7 mouse cellular contexts compared by ENCODE assay signal in genomic region chr12:17691891-17692321, GRCm38 (mm10). TPM values are rescaled to one million over a fixed set of nuclear protein-coding genes. Genes with fewer than 3 reads are reported as not detected.
DNase-seq lines count a peak whose midpoint lies in the region; ATAC-seq lines count a peak whose summit lies in the region.

No protein-coding gene starts in this region.

- H3K4me3 ChIP-seq in limb, embryonic 11.5 days (ENCODE audit: low read depth, low read length): peak overlapping the region; percentile 77
- peak overlapping the region; percentile 75 for H3K4me3 ChIP-seq in midbrain, embryonic 12.5 days

- H3K4me2 ChIP-seq in limb, embryonic 11.5 days (ENCODE audit: low read depth, severe bottlenecking): peak overlapping the region; percentile 93
- H3K4me2 ChIP-seq in midbrain, embryonic 12.5 days (replicated peaks): peak overlapping the region; percentile 91

- peak; percentile 54 for DNase-seq in 416B (ENCODE audit: low read depth)
- DNase-seq in CD4-positive, CD25-positive, alpha-beta regulatory T cell, adult 2 months (ENCODE audit: low read depth, low spot score): peak; percentile 74
- peak; percentile 60 for DNase-seq in embryo, embryonic 11 days
- DNase-seq in heart, postnatal 10 days: peak; percentile 39 to 51
- peak; percentile 41 for DNase-seq in limb, embryonic 11.5 days (ENCODE audit: low spot score)
- DNase-seq in thymus, postnatal 25 days: peak; percentile 73

- no peak for ATAC-seq in limb, embryonic 11.5 days (ENCODE audit: insufficient number of reproducible peaks, low FRiP score, low TSS enrichment, low read depth)
- ATAC-seq in midbrain, embryonic 12.5 days (ENCODE audit: low FRiP score, low read depth): no peak

- no peak overlapping the region for H3K27ac ChIP-seq in limb, embryonic 11.5 days (replicated peaks; ENCODE audit: low read depth, low read length)
- H3K27ac ChIP-seq in midbrain, embryonic 12.5 days (replicated peaks): no peak overlapping the region

- intact Hi-C loops in heart, postnatal 10 days (cut with DNase I): loop anchor here (5.0 kb wide), 5 partner anchors 35 to 140 kb away; no protein-coding TSS in a partner anchor

- H3K9me3 ChIP-seq in limb, embryonic 11.5 days (ENCODE audit: control insufficient read depth, low read length): no peaks in the 10 kb centered on the region
- H3K9me3 ChIP-seq in midbrain, embryonic 12.5 days: no peaks in the 10 kb centered on the region

- H3K9ac ChIP-seq in limb, embryonic 11.5 days (ENCODE audit: low read length): peak overlapping the region; percentile 57
- H3K9ac ChIP-seq in midbrain, embryonic 12.5 days (replicated peaks): peak overlapping the region; percentile 73

- H3K27me3 ChIP-seq in limb, embryonic 11.5 days (ENCODE audit: control insufficient read depth, insufficient read depth, low read length): no peaks in the 10 kb centered on the region
- H3K27me3 ChIP-seq in midbrain, embryonic 12.5 days: peaks cover 6% of the 10 kb centered on the region

- H3K36me3 ChIP-seq in limb, embryonic 11.5 days (ENCODE audit: control insufficient read depth, insufficient read depth, low read length): no peaks in the 10 kb centered on the region
- no peaks in the 10 kb centered on the region for H3K36me3 ChIP-seq in midbrain, embryonic 12.5 days

- H3K4me1 ChIP-seq in limb, embryonic 11.5 days (ENCODE audit: control insufficient read depth, insufficient read depth, low read length): peaks cover 17% of the 10 kb centered on the region
- H3K4me1 ChIP-seq in midbrain, embryonic 12.5 days: peaks cover 39% of the 10 kb centered on the region

- under 1% methylated on average over 23 of the region's 23 CpGs for WGBS in limb, embryonic 11.5 days
- under 1% methylated on average over 23 of the region's 23 CpGs for WGBS in midbrain, embryonic 12.5 days

RNA-seq across cellular contexts. Expression of gene Hpcal1, which starts 1.2 kb away (rescaled TPM):
- total RNA-seq in heart, postnatal 10 days (2021): 10 to 100 TPM; 22.7 to 31.7 TPM
- 29.5 and 31.1 TPM in 2 replicates for polyA plus RNA-seq in limb, embryonic 11.5 days (2014; fragmentation: Nextera tagmentation; extraction: Ambion mirVana)
- 33.9 and 35.6 TPM in 2 replicates for polyA plus RNA-seq in midbrain, embryonic 12.5 days (2016; fragmentation: Nextera tagmentation; extraction: Ambion mirVana)
